Mouse (Mus musculus): Measurements from ENCODE around the gene Mab21l1.

DNA sequence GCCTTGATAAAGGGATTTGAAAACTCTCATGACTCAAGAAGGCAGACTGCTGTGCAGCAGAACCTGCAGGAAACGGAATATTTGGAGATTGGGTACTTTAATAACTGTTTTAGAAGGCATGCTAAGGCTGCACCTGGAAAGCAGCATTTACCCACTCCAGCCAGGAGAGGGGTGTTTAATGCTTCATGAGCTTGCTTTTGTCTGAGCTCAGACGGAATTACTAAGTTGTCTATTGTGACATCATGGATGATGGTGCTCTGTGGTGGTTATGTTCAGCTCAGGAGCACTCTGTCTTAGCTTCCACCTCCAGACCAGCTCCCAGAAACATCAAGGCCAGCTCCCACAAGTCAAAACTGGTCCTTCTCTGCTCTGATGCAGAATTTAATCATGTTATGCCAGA lies 7.5 kb downstream of the Mab21l1 start:
- TF ChIP-seq CTCF (IDR thresholded peaks at IDR 0.05; ENCODE audit: low read depth, low read length) (no peak), POLR2A (IDR thresholded peaks at IDR 0.05; ENCODE audit: borderline replicate concordance, low read depth, low read length) (no peak)
